Mouse (Mus musculus): ENCODE measurements around the gene Rnd1.

DNA sequence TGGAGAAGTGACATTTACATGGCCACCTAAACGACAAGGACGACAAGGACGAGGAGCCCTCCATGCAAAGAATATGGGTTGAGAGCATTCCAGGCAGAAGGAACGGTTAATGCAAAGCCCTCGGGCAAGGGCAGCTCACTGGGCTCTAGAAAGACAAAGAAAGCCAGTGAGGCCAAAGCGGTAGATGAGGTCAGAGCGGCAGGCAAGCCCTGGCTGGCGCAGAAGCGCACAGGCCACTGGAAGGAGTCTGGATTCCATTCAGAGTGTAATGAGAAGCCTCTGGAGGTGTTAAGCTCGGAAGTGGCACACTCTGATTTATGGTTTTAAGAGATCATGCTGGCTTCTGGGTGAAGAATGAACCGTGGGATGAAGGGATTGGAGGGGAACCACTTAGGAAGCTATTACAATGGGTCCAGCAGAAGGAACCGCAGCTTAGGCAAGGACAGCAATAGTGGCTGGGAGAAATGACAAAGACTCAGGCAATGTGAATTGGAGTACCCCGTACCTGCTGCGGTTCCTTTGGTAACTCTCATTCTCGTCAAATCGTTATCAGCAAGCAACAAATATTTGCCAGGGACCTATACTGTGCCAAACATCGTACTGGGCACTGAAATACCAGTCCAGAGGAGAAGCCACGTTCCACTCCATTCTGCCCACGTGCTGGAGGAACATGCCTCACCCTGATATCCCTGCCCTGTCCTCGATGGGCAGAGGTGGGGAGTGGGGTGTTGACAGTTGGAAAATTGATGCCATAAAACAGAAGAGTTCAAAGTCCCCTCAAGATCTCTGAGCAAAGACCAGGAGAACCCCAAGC is 60.7 kb downstream of the Rnd1 start:
- no peak for TF ChIP-seq CTCF (IDR thresholded peaks at IDR 0.05; ENCODE audit: low read depth)
- no peak for TF ChIP-seq EP300 (IDR thresholded peaks at IDR 0.05; ENCODE audit: low read depth)

All from liver, postnatal 0 days (tissue).